10 mouse cellular contexts compared by ENCODE assay signal in the genomic region with DNA sequence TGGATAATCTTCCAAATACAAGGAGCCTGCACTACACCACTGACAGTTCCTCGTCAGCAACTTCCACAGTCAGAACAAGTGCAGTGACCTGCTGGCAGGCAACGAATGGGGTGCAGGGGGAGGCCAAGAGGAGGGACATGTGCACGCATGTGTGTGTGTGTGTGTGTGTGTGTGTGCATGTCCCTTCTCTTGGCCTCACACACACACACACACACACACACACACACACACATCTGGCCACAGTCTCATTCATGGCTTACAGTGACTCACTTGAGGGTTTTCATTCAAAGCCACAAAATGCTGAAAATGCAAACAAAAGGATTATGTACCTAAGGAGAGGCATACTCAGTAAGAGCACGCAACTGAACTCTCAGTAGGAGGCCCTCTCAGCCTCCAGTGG.
DNase-seq lines count a peak whose midpoint lies in the region; ATAC-seq and TF ChIP-seq lines count a peak whose summit lies in the region.
"Had no signal": no experiment of that assay in that cellular context is flagged by ENCODE, and none has a peak within 500 bp of the region (broad histone marks: within the 10 kb centered on the region; RNA-seq: fewer than 3 reads in every experiment).

No protein-coding gene starts in this region.

- H3K4me3 ChIP-seq in limb, embryonic 12.5 days (replicated peaks): no peak overlapping the region
- no peak overlapping the region for H3K4me3 ChIP-seq in limb, embryonic 10.5 days
- H3K4me3 ChIP-seq in embryonic facial prominence, embryonic 13.5 days: no peak overlapping the region
- H3K4me3 ChIP-seq in intestine, embryonic 16.5 days (ENCODE audit: low read length): no peak overlapping the region
- H3K4me3 ChIP-seq in olfactory bulb, adult 2 months (ENCODE audit: insufficient read depth, low read depth, low read length): no peak overlapping the region

- H3K9me3 ChIP-seq in limb, embryonic 12.5 days: no peaks in the 10 kb centered on the region
- H3K9me3 ChIP-seq in limb, embryonic 10.5 days (replicated peaks): no peaks in the 10 kb centered on the region
- H3K9me3 ChIP-seq in embryonic facial prominence, embryonic 13.5 days: no peaks in the 10 kb centered on the region
- no peaks in the 10 kb centered on the region for H3K9me3 ChIP-seq in intestine, embryonic 16.5 days (ENCODE audit: control insufficient read depth, low read length)

- no peak for TF ChIP-seq CTCF in olfactory bulb, adult 2 months (IDR thresholded peaks at IDR 0.05; ENCODE audit: insufficient read depth, low read depth, low read length)

- peak overlapping the region; percentile 20; the same call in 1 of the 2 replicates for H3K27ac ChIP-seq in limb, embryonic 12.5 days
- H3K27ac ChIP-seq in limb, embryonic 10.5 days: no peak overlapping the region
- peak overlapping the region; percentile 77 for H3K27ac ChIP-seq in embryonic facial prominence, embryonic 13.5 days
- peak overlapping the region; percentile 69 for H3K27ac ChIP-seq in intestine, embryonic 16.5 days (ENCODE audit: low read length)
- H3K27ac ChIP-seq in olfactory bulb, adult 2 months (ENCODE audit: insufficient read depth, low read depth, low read length): 0 out of 2 replicates have a peak overlapping the region, but pooled peaks have one; percentile 18

- TF ChIP-seq POLR2A in olfactory bulb, adult 2 months (IDR thresholded peaks at IDR 0.05; ENCODE audit: insufficient read depth, low read depth, low read length): no peak

- H3K27me3 ChIP-seq in limb, embryonic 12.5 days: no peaks in the 10 kb centered on the region
- H3K27me3 ChIP-seq in limb, embryonic 10.5 days (ENCODE audit: low read depth, poor library complexity, severe bottlenecking): no peaks in the 10 kb centered on the region
- no peaks in the 10 kb centered on the region for H3K27me3 ChIP-seq in embryonic facial prominence, embryonic 13.5 days
- H3K27me3 ChIP-seq in intestine, embryonic 16.5 days (replicated peaks; ENCODE audit: control insufficient read depth, insufficient read depth, low read length): no peaks in the 10 kb centered on the region

- H3K36me3 ChIP-seq in limb, embryonic 12.5 days: no peaks in the 10 kb centered on the region
- H3K36me3 ChIP-seq in limb, embryonic 10.5 days: peaks cover 19% of the 10 kb centered on the region; the same call in 1 of the 2 replicates
- peaks cover 5% of the 10 kb centered on the region for H3K36me3 ChIP-seq in embryonic facial prominence, embryonic 13.5 days
- no peaks in the 10 kb centered on the region for H3K36me3 ChIP-seq in intestine, embryonic 16.5 days (ENCODE audit: control insufficient read depth, insufficient read depth, low read length)

- no peak overlapping the region for H3K9ac ChIP-seq in limb, embryonic 12.5 days (replicated peaks)
- H3K9ac ChIP-seq in embryonic facial prominence, embryonic 13.5 days: peak overlapping the region; percentile 16; the same call in 1 of the 2 replicates
- H3K9ac ChIP-seq in intestine, embryonic 16.5 days (ENCODE audit: low read depth, low read length): 0 out of 2 replicates have a peak overlapping the region, but pooled peaks have one; percentile 6

- 0 out of 2 replicates have a peak, but pooled peaks have one; percentile 23 for ATAC-seq in limb, embryonic 12.5 days (ENCODE audit: insufficient number of reproducible peaks, insufficient read depth, low FRiP score, low TSS enrichment, low read depth)
- ATAC-seq in embryonic facial prominence, embryonic 13.5 days (ENCODE audit: insufficient number of reproducible peaks, insufficient read depth, low FRiP score, low TSS enrichment, low read depth): peak; percentile 45; the same call in 1 of the 2 replicates
- peak; percentile 24; the same call in 1 of the 2 replicates for ATAC-seq in intestine, embryonic 16.5 days
- no peak for ATAC-seq in CD4-positive, CD25-positive, alpha-beta regulatory T cell, adult 4 months

- 57% methylated on average over 4 of the region's 4 CpGs for WGBS in limb, embryonic 12.5 days
- WGBS in limb, embryonic 10.5 days: 71% methylated on average over 4 of the region's 4 CpGs
- 36% methylated on average over 4 of the region's 4 CpGs for WGBS in embryonic facial prominence, embryonic 13.5 days
- 31% methylated on average over 4 of the region's 4 CpGs for WGBS in intestine, embryonic 16.5 days
- 48% methylated on average over 4 of the region's 4 CpGs for WGBS in olfactory bulb, adult 2 months

- no peak for DNase-seq in limb, embryonic 10.5 days (ENCODE audit: low spot score)
- DNase-seq in gastrocnemius, postnatal 4 days (ENCODE audit: low spot score in 2 of 2): no peak
- DNase-seq: heart, adult 11 months; kidney, adult 9 months; thymus, postnatal 36 days had no signal

- H3K4me1 ChIP-seq in limb, embryonic 12.5 days (replicated peaks): peaks cover 42% of the 10 kb centered on the region
- H3K4me1 ChIP-seq in limb, embryonic 10.5 days: peaks cover 49% of the 10 kb centered on the region
- peaks cover 63% of the 10 kb centered on the region for H3K4me1 ChIP-seq in embryonic facial prominence, embryonic 13.5 days
- H3K4me1 ChIP-seq in intestine, embryonic 16.5 days (ENCODE audit: control insufficient read depth, insufficient read depth, low read length): peaks cover 52% of the 10 kb centered on the region
- H3K4me1 ChIP-seq in olfactory bulb, adult 2 months (ENCODE audit: control insufficient read depth, insufficient read depth, low read length): peaks cover 18% of the 10 kb centered on the region

- no peak overlapping the region for H3K4me2 ChIP-seq in limb, embryonic 12.5 days
- peak overlapping the region; percentile 37 for H3K4me2 ChIP-seq in embryonic facial prominence, embryonic 13.5 days
- no peak overlapping the region for H3K4me2 ChIP-seq in intestine, embryonic 16.5 days (ENCODE audit: low read depth, low read length)
